Mouse (Mus musculus): ENCODE results near the gene Ttll11. TPM values are rescaled to one million over a fixed set of nuclear protein-coding genes. Genes with fewer than 3 reads are reported as not detected.

The Ttll11 gene
- total RNA-seq, 2 experiments from 2014 or later = 30.5 to 30.7 TPM

GRCm38 (mm10) chr2:35972259-35973001, 7.3 kb downstream of the Ttll11 start:
- DNase-seq (ENCODE audit: extremely low spot score in 1 of 2, low spot score in 1 of 2) = no peak

DNA sequence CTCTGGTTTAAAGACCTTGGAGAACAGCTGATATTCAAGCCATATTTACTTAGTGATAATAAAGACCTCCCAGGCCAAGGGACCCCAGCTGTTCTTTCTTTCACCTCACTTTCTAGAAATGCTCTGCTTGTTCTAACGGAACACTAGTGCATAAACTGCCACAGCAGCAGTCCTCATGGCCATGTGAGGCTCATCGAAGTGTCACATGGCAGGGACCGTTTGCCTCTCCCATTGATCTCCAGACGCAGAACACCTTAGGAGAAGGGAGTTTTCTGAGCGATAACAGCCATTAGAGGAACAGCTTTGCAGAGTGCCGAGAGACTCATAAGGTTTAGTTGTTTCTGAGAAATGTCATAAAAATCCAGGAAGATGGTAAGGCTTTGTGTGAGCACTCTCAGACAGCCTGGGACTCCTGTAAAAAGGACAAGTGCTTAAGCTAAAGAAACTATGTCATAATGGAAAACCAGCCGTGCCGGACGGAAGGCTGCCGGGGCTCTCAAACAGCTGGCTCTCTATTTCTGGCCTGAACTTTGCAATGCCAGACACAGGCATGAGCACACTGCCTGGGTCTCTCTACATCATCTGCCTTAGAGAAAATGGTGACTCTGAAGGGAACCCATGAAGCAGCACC, 13.7 kb downstream of the Ttll11 start:
- DNase-seq (ENCODE audit: extremely low spot score in 1 of 2, low spot score in 1 of 2) = no peak

DNA sequence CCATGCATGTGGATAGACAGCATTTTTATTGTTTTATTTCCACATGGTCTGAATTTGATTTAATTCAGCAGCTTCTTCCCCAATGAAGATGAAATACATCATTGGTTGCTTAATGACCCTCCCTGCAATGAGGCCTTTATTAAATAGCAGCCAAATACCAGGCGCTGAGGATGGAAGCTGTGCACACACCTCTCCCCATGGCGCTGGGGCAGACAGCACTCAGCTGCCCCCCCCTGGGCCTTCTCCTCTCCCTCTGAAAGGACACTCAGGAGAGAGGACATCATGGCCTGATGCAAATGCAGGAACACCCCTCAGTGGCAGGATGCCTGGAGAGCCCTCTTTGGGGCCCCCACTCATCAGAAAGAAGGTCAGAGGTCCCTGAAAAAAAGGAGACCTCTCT, 16.4 kb downstream of the Ttll11 start:
- DNase-seq (ENCODE audit: extremely low spot score in 1 of 2, low spot score in 1 of 2) = no peak

GRCm38 (mm10) chr2:35961593-35962127, 18.1 kb downstream of the Ttll11 start:
- DNase-seq (ENCODE audit: extremely low spot score in 1 of 2, low spot score in 1 of 2) = no peak

DNA sequence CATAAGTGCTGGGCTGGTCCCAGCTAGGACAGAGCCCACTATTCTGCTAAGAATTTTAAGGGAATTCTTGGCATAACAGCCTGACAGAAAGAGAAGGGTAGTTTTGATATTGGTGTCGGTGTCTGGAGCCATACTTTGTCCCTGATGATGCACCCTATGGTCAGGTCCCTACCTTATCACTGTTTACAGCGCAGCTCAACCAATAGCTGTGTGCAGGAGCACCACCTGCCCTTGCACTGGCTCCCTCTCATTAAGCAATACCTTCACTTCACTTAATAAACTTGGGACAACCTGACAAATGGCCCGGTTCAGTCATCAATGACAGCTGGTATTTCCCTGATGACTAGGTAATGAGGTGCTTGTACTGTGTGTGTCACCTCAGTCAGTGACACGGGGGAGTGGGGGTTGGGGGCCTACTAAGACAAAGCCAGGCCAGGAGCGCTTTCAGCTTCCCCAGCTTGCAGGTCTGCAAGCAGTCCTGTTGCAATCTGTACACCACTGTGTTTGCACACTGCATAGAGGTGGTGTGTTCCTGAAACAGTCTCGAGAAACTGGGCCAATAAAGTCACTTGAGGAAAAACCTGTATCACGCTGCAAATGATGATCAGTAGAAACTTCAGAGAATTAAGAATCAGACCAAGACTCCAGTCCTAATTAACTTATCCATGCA, 22.1 kb downstream of the Ttll11 start:
- DNase-seq (ENCODE audit: extremely low spot score in 1 of 2, low spot score in 1 of 2) = no peak

GRCm38 (mm10) chr2:35955211-35955610, 24.5 kb downstream of the Ttll11 start:
- DNase-seq (ENCODE audit: extremely low spot score in 1 of 2, low spot score in 1 of 2) = no peak

- no peak for DNase-seq (ENCODE audit: extremely low spot score in 1 of 2, low spot score in 1 of 2)
These were observed 27.3 kb downstream of the Ttll11 start for GRCm38 (mm10) chr2:35952187-35952958.

- DNase-seq (ENCODE audit: extremely low spot score in 1 of 2, low spot score in 1 of 2) = no peak
These were observed 34.8 kb downstream of the Ttll11 start for GRCm38 (mm10) chr2:35944896-35945295.

- DNase-seq (ENCODE audit: extremely low spot score in 1 of 2, low spot score in 1 of 2) = no peak
These were observed 36.8 kb downstream of the Ttll11 start for GRCm38 (mm10) chr2:35942960-35943359.

DNA sequence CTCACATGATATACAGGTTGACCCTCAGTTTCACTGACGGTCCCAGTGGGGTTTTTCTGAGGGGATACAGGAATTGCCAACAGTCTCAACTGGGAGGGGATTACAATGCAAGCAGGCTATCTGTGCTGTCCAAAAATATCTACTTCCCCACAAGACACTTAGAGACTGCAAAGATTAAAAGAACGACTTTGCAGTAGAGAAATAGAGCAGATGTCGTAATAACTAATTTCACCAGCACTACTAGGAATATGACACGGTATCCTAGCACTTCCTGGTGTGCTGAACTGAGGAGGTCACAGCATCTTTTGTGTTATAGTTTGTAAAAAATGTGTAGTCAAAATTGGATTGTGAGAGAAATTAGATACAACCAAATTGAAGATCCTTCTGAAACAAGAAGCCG, 44.7 kb downstream of the Ttll11 start:
- no peak for DNase-seq (ENCODE audit: extremely low spot score in 1 of 2, low spot score in 1 of 2)

DNA sequence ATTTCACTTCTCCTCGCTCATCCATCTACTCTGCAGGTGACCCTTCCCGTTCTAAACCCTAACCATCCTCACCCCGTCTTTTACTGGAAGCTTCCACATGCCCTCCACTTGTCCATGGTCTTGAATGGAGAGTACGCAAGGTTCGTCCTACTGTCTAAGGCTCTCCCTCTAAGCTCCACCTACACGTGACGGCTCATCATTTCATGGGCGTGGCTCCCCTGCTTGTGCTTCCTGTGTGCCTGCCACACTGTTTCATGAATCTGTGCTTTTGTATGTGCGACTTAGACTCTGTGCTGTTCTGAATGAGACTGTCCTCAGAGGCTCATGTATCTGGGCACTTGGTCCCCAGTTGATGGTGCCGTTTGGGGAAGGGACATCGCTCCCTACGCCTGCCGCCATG, 46.6 kb downstream of the Ttll11 start:
- DNase-seq (ENCODE audit: extremely low spot score in 1 of 2, low spot score in 1 of 2) = no peak

DNA sequence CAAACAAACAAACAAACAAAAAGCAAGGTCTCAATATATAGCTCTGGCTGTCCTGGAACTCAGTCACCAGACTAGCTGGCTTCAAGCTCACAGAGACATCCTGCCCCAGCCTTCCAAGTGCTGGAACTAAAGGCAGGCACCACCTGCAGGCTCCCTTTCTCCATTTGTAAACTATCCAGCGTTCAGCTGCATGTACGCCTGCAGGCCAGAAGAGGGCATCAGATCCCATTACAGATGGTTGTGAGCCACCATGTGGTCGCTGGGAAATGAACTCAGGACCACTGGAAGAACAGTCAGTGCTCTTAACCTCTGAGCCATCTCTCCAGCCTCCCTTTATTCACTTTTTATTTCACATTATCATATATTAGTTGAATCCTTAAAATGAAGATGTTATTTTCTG, 48.1 kb downstream of the Ttll11 start:
- no peak for DNase-seq (ENCODE audit: extremely low spot score in 1 of 2, low spot score in 1 of 2)

DNA sequence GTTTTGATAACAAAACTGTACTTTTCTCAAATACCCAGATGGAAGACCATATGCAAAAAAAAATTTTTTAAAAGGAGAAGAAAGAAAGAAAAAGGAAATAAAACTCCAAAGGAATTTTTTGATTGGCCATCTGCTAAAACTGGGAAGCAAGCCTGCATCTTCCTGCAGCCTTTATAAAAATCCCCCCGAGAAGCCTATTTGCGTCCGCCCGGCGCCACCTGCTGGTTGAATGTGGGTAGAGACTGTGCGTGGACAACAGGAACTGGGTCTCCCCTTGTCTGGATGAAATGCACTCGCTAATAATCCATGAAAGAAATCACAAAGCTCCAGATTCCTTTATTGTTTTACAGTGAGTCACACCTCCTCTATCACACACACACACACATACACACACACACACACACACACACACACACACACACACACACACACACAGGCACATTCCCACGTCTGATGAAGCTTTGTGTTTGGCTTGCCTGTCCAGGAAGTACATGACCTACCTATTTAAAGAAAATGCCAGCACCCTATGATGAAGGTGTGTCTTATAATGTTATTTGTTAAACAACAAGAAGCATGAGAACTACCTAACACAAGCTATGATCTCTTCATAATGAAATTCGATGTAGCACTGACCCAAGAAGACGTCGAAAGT, 49.1 kb downstream of the Ttll11 start:
- peak; percentile 70 to 95 for DNase-seq (ENCODE audit: extremely low spot score in 1 of 2, low spot score in 1 of 2)

GRCm38 (mm10) chr2:35928133-35928532, 51.6 kb downstream of the Ttll11 start:
- DNase-seq (ENCODE audit: extremely low spot score in 1 of 2, low spot score in 1 of 2) = no peak

DNA sequence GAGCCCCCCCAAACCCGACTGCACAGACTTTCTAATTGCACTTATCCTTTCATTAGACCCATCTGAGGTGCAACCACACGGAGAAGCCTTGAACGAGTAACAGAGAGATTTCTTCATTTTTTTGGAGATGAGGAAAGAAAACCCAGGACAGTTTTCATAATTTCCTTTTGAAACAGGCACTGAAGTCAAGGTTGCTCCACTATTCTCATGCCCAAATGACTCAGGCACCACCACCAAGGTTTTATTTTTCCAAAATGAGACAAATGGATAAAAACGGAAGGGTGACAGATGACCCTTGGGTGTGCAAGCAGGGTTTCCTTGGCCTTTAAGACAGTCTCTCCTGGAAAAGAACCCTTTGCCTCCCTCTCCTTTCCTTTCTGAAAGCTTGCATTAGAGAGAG, 54.8 kb downstream of the Ttll11 start:
- no peak for DNase-seq (ENCODE audit: extremely low spot score in 1 of 2, low spot score in 1 of 2)

DNA sequence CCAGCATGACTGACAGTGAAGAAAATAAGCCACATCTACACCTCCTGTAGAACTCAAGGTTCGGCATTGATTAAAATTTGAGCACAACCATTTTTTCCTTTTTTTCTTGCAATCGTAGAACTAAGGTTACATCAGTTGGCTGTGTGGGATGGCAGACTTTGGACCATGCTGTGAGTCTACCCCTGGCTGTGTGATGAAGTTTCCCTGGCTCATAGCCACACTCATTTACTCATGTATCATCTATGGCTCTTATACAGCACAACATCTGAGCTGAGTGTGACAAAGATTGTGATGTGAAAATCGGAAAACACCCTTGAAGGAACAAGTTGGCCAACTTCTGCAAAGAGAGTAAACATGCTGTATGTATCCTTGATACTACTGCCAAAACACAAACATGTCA, 56.8 kb downstream of the Ttll11 start:
- no peak for DNase-seq (ENCODE audit: extremely low spot score in 1 of 2, low spot score in 1 of 2)

DNA sequence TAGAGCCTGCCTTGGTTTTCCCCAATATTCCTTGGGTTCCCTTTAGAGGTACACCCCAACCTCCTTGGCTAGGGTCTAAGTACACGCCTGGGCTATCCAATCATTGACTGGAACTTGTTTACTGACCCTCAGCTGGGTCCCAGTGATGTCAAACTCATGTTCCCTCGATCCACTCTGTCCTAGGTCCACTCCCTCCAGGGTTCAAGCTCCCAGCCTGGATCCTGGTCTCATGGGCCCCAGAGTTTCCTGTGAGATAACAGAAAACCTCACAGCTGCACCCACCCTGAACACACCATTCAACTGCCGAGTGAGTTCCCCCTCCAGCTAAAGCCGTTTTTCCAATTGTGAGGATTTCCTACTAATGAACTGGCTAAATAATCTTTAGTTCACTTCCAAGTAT, 67.6 kb downstream of the Ttll11 start:
- no peak for DNase-seq (ENCODE audit: extremely low spot score in 1 of 2, low spot score in 1 of 2)

- DNase-seq (ENCODE audit: extremely low spot score in 1 of 2, low spot score in 1 of 2) = no peak
These were observed 68.0 kb downstream of the Ttll11 start for GRCm38 (mm10) chr2:35911675-35912074.

- DNase-seq (ENCODE audit: extremely low spot score in 1 of 2, low spot score in 1 of 2) = no peak
These were observed 69.0 kb downstream of the Ttll11 start for GRCm38 (mm10) chr2:35910740-35911139.

DNA sequence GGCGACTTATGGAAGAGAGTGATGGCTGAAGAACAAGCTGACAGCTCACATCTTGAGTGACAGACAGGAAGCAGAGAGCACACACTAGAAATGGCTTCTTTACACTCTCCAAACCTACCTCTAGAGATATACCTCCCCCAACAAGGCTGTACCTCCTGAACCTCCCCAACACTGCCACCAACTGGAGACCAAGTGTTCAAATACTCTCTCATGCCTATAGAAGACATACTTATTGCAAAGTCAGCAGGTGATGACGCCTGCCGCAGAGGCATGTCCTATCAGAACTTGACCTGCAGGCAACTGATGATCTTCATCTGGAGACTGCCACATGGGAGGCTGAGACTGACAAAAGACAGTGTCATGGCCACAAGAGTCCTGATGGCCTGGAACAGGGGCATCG, 70.4 kb downstream of the Ttll11 start:
- DNase-seq (ENCODE audit: extremely low spot score in 1 of 2, low spot score in 1 of 2) = no peak

Data from layer of hippocampus, postnatal 25 days (tissue).